Mouse (Mus musculus): Measurements from ENCODE around the gene Ypel1. TPM values are rescaled to one million over a fixed set of nuclear protein-coding genes. Genes with fewer than 3 reads are reported as not detected.

Gene Ypel1
- 0.32 and 0.42 TPM in 2 replicates for polyA plus RNA-seq (2012; rRNA removed)

GRCm38 (mm10) chr16:17069511-17070443 is at the start of gene Ypel1:
Gene Ypel1, plus strand, starts transcription at chr16:17069696.

GRCm38 (mm10) chr16:17110771-17111743 is 41.6 kb downstream of the Ypel1 start, which contains the start of gene Ppil2:
Gene Ppil2, minus strand, starts transcription at chr16:17111257.

GRCm38 (mm10) chr16:17124871-17125520 is 55.5 kb downstream of the Ypel1 start, which contains the start of gene 2610318N02Rik:
Gene 2610318N02Rik, minus strand, starts transcription at chr16:17125167.

GRCm38 (mm10) chr16:17132089-17132905 is 62.8 kb downstream of the Ypel1 start, which contains the start of gene Sdf2l1:
Gene Sdf2l1, minus strand, starts transcription at chr16:17132383.

Other genes starting within 250 kb of the Ypel1 start
- gene Spag6l, start 240.2 kb upstream of the Ypel1 start, polyA plus RNA-seq (2012; rRNA removed) = 0.02 and 0.03 TPM in 2 replicates
- 1.1 and 1.6 TPM in 2 replicates for gene Igll1, start 205.7 kb upstream of the Ypel1 start, polyA plus RNA-seq (2012; rRNA removed)
- 24.8 and 28.3 TPM in 2 replicates for gene Top3b, start 199.0 kb upstream of the Ypel1 start, polyA plus RNA-seq (2012; rRNA removed)
- 1.2 and 1.3 TPM in 2 replicates for gene Vpreb1, start 198.9 kb upstream of the Ypel1 start, polyA plus RNA-seq (2012; rRNA removed)
- 4.8 and 5.5 TPM in 2 replicates for gene Ppm1f, start 173.2 kb upstream of the Ypel1 start, polyA plus RNA-seq (2012; rRNA removed)
- 54.9 and 64.9 TPM in 2 replicates for gene Mapk1, start 86.3 kb upstream of the Ypel1 start, polyA plus RNA-seq (2012; rRNA removed)
- gene Ppil2, start 41.6 kb downstream of the Ypel1 start, polyA plus RNA-seq (2012; rRNA removed) = 32.2 and 35.2 TPM in 2 replicates
- gene 2610318N02Rik, start 55.5 kb downstream of the Ypel1 start, polyA plus RNA-seq (2012; rRNA removed) = 23.3 and 23.4 TPM in 2 replicates
- gene Sdf2l1, start 62.7 kb downstream of the Ypel1 start, polyA plus RNA-seq (2012; rRNA removed) = 23.8 and 24.0 TPM in 2 replicates
- 8.4 and 9.2 TPM in 2 replicates for gene Ydjc, start 74.9 kb downstream of the Ypel1 start, polyA plus RNA-seq (2012; rRNA removed)
- 0.76 and 0.99 TPM in 2 replicates for gene Ccdc116, start 77.5 kb downstream of the Ypel1 start, polyA plus RNA-seq (2012; rRNA removed)
- gene Ube2l3, start 133.0 kb downstream of the Ypel1 start, polyA plus RNA-seq (2012; rRNA removed) = 69.6 and 76.0 TPM in 2 replicates
- 0.03 TPM in 2 replicates for gene Rimbp3, start 138.9 kb downstream of the Ypel1 start, polyA plus RNA-seq (2012; rRNA removed)
- 2.0 and 2.4 TPM in 2 replicates for gene Hic2, start 163.9 kb downstream of the Ypel1 start, polyA plus RNA-seq (2012; rRNA removed)
- gene Tmem191c, start 206.4 kb downstream of the Ypel1 start, polyA plus RNA-seq (2012; rRNA removed) = 3.9 and 4.2 TPM in 2 replicates